Mouse (Mus musculus): ENCODE results near the gene Htr3b. TPM values are rescaled to one million over a fixed set of nuclear protein-coding genes. Genes with fewer than 3 reads are reported as not detected.

Gene Htr3b
- total RNA-seq, 2 experiments from 2014 or later: not detected

- DNase-seq (ENCODE audit: low spot score in 2 of 2): peak in 1 of 2 experiments; percentile 17
Measured at GRCm38 (mm10) chr9:48928781-48929180, 36.0 kb downstream of the Htr3b start.

GRCm38 (mm10) chr9:48916011-48916788, 48.6 kb downstream of the Htr3b start:
- DNase-seq (ENCODE audit: low spot score in 2 of 2): peak in 1 of 2 experiments; percentile 29

DNA sequence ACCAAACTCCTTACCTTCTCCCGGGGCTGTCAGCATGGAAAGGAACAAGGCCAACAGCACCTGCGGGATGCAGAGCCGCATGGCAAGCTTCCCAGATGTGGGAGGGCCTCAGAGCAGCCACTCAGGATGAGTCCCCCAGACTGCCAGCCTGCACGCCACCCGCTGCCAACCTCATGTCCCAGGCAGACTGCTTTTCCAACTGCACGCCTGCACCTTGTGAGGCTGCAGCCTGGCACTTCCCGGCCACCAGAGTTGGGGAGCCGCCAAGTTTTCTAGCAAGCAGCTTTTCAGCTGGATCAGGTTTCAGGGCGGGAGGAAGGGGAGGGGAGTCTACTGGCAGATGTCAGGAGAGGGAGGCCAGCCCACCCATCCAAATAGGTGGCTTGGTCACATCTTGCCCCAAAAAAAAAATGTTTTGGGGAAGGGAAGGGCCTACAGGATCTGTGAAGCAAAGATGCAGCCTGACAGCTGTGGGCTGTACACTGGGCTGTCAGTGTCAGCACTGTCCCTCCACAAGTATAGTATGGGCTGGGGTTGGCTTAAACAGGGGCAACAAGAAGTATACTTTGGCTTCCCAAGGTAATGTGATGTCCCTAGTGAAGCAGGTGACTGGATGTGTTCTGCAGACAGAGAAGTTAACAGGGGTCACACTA, 53.8 kb downstream of the Htr3b start, which contains the start of gene Htr3a:
Htr3a (minus strand) TSS at position 215 of the 653 bp plus-strand sequence.
- peak; percentile 73 to 75 for DNase-seq (ENCODE audit: low spot score in 2 of 2)

DNA sequence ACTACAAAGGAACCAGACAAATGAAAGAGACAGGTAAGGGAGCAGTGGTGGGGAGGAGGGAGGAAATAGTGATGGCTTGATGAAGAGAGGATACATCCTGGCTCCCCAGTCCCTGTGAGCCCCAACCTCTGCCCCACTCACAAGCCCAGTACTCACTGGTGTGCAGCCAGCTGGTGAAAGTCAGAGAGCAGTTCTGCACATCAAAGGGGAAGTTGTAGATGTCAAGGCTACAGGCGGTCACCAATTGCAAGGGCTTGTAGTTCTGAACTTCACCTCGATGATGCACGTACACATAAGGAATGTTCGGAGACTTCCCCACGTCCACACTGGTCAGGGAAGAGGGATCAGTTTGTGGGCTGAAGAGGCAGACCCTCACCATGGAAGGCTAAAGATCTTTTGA, 60.4 kb downstream of the Htr3b start:
- DNase-seq (ENCODE audit: low spot score in 2 of 2): no peak

GRCm38 (mm10) chr9:48903766-48904165, 61.0 kb downstream of the Htr3b start:
- no peak for DNase-seq (ENCODE audit: low spot score in 2 of 2)

DNA sequence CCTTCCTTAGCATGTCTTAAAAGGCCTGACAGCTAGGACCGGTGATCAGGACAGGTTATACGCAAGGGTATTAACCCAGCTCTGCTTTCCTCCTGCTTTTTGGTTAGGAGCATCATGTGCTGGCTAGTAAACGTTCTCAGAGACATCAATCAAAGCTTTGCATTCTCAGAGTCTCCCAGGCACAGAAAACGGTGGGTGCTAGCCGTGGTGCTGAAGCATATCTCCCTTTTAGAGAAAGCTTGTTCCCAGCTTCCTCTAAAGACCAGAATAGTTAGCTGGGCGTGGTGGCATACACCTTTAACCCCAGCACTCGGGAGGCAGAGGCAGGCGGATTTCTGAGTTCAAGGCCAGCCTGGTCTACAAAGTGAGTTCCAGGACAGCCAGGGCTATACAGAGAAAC, 66.2 kb downstream of the Htr3b start:
- DNase-seq (ENCODE audit: low spot score in 2 of 2): no peak

DNA sequence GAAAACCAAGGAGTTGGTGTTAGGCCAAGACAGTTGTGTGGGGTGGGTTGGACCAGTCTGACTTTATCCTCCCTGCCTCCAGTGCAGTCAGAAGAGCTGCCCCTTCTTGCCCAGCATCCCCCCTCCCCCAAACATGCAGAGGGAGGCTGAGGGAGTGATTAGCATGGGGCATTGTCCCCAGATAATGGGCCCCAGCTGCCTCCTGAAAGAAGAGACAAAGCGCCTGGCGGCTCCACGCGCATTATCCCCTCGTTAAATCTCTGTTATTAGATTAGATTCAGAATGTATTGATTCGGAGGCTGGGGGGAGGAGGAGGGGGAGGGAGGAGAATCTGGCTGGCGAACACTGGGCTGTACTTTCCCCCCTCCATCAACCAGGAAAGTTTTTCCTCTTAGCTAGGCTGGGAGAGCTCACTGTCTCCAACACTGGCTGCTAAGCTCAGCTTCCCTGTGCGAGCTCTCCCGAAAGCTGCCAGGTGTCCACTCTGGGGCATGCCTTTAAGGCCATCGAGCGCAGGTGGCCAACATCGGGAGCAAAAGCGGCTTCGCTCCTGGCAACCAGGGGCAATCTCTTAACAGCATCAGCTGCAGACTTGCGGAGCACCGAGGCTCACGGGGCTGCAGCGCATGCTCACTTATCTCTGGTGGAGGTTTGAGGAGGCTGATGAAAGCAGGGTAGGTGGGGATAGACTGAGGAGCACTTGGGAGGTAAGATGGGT, 68.8 kb downstream of the Htr3b start:
- DNase-seq (ENCODE audit: low spot score in 2 of 2): no peak

DNA sequence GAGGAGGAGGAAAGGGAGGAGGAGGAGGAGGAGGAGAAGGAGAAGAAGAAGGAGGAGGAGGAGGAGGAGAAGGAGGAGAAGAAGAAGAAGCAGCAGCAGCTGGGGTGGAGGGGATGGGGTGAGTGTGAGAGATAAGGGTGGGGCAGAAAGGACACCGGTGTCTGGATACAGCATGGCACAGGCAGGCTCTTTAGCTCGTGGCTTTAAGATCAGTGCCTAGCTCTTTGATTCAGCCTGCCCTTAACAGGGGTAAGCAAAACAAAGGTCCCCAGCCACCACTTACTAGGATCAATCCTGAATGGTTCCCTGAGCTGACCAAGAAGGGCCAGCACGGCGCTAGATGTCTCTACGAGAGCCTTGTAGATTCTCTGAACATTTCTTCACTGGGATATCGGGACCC, 70.0 kb downstream of the Htr3b start:
- DNase-seq (ENCODE audit: low spot score in 2 of 2): no peak

DNA sequence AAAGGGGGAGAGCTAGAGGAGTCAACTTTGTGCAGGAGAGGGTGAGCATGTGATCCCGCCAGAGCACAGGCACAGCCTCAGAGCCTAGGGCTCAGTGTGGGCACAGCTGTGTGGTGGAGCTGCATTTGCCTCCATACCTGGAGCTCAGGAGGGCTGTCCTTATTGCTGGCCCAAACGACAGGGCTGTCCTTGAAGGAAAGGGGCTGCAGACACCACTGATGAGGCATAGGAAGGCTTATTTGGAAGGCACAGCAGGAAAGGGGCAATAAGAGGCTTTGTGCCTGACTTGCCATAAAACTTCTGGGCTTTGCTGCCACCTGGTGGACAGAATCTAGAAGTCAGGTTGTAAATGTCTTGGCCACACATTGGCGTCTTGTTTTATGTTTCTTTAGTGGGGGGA, 70.8 kb downstream of the Htr3b start:
- peak; percentile 86 to 87 for DNase-seq (ENCODE audit: low spot score in 2 of 2)

- no peak for DNase-seq (ENCODE audit: low spot score in 2 of 2)
Measured at GRCm38 (mm10) chr9:48889093-48889492, 75.7 kb downstream of the Htr3b start.

Other genes starting within 250 kb of the Htr3b start
- gene Zbtb16, start 128.8 kb downstream of the Htr3b start, total RNA-seq (2021): 10 to 100 TPM; 58.2 to 66.3 TPM
- 1 to 10 TPM; 5.6 to 7.3 TPM for gene Htr3a, start 53.9 kb downstream of the Htr3b start, total RNA-seq (2021)
- 10 to 100 TPM; 36.3 to 39.2 TPM for gene Usp28, start 20.4 kb upstream of the Htr3b start, total RNA-seq (2021)
- gene Zw10, start 90.6 kb upstream of the Htr3b start, total RNA-seq (2021): 10 to 100 TPM; 14.9 to 15.4 TPM
- 1 to 10 TPM in 1 of 2 experiments, under 1 TPM in 1; 0.46 to 1.1 TPM for gene Tmprss5, start 116.3 kb upstream of the Htr3b start, total RNA-seq (2021)